Mouse (Mus musculus) heart, embryonic 15.5 days (tissue): ENCODE data around the gene Zbed4. TPM values are rescaled to one million over a fixed set of nuclear protein-coding genes. Genes with fewer than 3 reads are reported as not detected.

ENCODE experiments used
- ATAC-seq: fragments of 200-750 bp; cut with Nextera tagmentation; replicated peaks from 2 replicates; pipeline ENCODE4 v1.8.0; 2017; ENCODE audit warnings: low read depth, moderate TSS enrichment; ENCODE audit not compliant: insufficient number of reproducible peaks, insufficient read depth, low FRiP score
- H3K27ac ChIP-seq: fragments of 300-500 bp; sonication (generic); 2 replicates; pipeline ENCODE4 v1.5.1; 2015; ENCODE audit warnings: mild to moderate bottlenecking, inconsistent platforms
- H3K27me3 ChIP-seq: fragments of 300-500 bp; sonication (generic); 2 replicates; pipeline ENCODE4 v1.6.1; 2015; ENCODE audit warnings: inconsistent platforms
- H3K36me3 ChIP-seq: fragments of 300-500 bp; sonication (generic); 2 replicates; pipeline ENCODE4 v1.6.1; 2015; ENCODE audit warnings: mild to moderate bottlenecking, inconsistent platforms
- H3K4me1 ChIP-seq: fragments of 300-500 bp; sonication (generic); replicated peaks from 2 replicates; pipeline ENCODE4 v1.6.1; 2015; ENCODE audit warnings: inconsistent platforms
- H3K4me2 ChIP-seq: fragments of 300-500 bp; sonication (generic); 2 replicates; pipeline ENCODE4 v1.6.1; 2015; ENCODE audit warnings: inconsistent platforms, mild to moderate bottlenecking, moderate library complexity
- H3K4me3 ChIP-seq: fragments of 300-500 bp; sonication (generic); 2 replicates; pipeline ENCODE4 v1.5.1; 2015; ENCODE audit warnings: mild to moderate bottlenecking, inconsistent platforms
- H3K9ac ChIP-seq: fragments of 300-500 bp; sonication (generic); 2 replicates; pipeline ENCODE4 v1.6.1; 2015; ENCODE audit warnings: mild to moderate bottlenecking, inconsistent platforms
- H3K9me3 ChIP-seq: fragments of 300-500 bp; sonication (generic); replicated peaks from 2 replicates; pipeline ENCODE4 v1.6.1; 2016; ENCODE audit warnings: inconsistent platforms
- WGBS: fragments of 180-500 bp; shearing (Covaris S2); methylation state at CpG from one replicate; pipeline ENCODE4 v1.1.7; 2015; ENCODE audit warnings: mixed read lengths; 5-methylcytosine and 5-hydroxymethylcytosine counted together
- polyA plus RNA-seq: library from polyadenylated mRNA; unstranded; fragments of >200 nt; fragmentation: Nextera tagmentation; extraction: Ambion mirVana; gene quantifications from 2 replicates; pipeline ENCODE4 v1.2.1, GENCODE M21; 2015

Gene Zbed4
- polyA plus RNA-seq, 1 experiment from 2014 or later: 9.0 TPM

DNA sequence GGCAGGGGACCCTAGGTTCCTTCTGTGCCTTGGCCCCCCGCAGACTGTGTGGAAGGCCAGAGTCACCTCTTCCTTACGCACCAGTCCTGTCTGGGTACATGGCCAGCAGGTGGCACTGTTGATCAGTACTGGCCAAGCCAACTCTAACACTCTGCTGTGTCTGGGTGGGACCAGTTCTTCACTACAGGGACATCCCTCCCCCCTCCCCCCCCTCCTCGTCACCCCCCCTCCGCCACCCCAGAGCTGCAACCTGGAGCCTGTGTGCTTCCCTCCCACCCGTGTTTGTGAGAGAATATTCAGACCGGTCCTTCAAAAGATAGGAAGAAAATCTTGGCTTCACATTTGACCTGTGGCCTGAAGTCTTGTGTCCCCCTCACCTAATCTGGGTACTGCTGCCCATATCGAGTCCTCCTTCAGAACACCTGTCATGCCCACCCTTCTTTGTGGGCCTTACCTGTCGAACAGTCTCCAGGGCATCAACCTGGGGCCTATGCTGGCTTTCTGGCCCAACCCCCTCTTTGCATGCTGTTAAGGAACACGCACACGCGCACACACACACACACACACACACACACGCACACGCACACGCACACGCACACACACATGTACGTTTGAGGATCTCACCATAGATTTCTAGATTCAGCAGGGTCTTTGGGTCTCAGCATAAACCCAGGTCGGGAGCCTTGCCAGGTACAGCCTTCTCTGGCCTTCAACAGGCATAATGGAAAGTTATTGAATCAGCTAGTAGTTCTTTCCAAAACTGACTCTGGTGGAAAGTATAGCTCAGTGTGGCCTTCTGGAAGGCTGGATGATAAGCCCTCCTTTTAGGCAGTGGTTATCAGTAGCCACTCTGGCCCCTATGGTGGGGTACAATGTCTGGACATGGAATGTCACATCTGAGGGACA, 77.6 kb downstream of the Zbed4 start:
- Histone ChIP-seq H3K27me3 (no peaks in the 10 kb centered on the region), H3K9me3 (no peaks in the 10 kb centered on the region), H3K9ac (no peak overlapping the region), H3K4me1 (peaks cover 49% of the 10 kb centered on the region), H3K27ac (no peak overlapping the region), H3K36me3 (peaks cover 25% of the 10 kb centered on the region), H3K4me3 (no peak overlapping the region), H3K4me2 (no peak overlapping the region)
- ATAC-seq: peak; percentile 80
- WGBS: 51% methylated on average over 17 of the region's 17 CpGs

DNA sequence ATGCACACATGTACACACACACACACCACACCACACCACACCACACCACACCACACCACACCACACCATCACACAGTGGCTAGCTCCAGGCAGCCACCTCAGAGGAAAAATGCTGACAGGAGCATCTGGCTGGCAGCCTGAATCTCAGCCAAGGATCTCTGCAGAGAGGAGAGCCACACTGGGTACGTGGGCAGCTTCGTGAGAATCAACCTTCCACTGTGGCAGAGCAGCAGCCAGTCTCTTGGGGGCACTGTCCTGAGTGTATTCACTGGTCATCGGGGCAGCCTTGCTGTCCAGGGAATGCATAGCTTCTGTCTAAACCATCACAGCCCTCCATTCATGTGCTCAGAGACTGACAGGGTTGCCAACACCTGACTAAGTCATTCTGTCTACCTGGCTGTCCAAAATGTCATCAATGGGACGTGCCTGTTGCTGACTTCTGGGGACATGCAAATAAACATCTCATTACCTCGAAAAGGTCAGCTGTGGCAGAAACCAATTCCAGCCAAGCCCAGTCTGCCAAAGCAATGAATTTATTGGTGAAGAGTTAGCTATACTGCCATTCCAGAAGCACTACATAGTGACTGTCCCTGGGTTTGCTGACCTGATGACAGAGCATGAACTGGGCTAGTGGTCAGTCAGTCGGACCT, 78.5 kb downstream of the Zbed4 start:
- Histone ChIP-seq H3K27ac (peak overlapping the region; percentile 3; the same call in 1 of the 2 replicates), H3K4me3 (no peak overlapping the region), H3K27me3 (no peaks in the 10 kb centered on the region), H3K9ac (no peak overlapping the region), H3K4me1 (peaks cover 49% of the 10 kb centered on the region), H3K4me2 (no peak overlapping the region), H3K9me3 (no peaks in the 10 kb centered on the region), H3K36me3 (peaks cover 16% of the 10 kb centered on the region)
- 57% methylated on average over 6 of the region's 6 CpGs for WGBS
- ATAC-seq: no peak

DNA sequence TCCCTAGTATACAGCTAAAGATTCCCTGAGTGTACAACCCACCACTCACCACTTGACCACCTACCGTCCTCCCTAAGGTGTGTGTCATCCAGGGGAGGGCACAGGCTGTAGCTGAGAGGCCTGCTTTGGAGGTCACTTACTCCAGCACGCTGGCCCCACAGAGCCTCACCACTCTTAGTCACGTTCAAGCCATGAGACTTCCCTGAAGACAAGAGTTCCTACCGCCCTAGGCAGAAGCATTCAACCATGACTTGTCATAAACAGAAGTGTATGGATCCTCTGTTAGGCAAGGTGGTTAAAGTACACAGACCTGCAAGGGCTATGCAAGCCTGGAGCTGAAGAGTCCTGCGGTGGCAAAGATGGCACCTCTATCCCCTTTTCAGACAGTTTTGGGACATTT, 79.2 kb downstream of the Zbed4 start:
- H3K27ac ChIP-seq: no peak overlapping the region
- H3K27me3 ChIP-seq: no peaks in the 10 kb centered on the region
- no peak for ATAC-seq
- H3K4me2 ChIP-seq: no peak overlapping the region
- H3K9ac ChIP-seq: no peak overlapping the region
- peaks cover 49% of the 10 kb centered on the region for H3K4me1 ChIP-seq
- H3K9me3 ChIP-seq: no peaks in the 10 kb centered on the region
- peaks cover 8% of the 10 kb centered on the region; the same call in 1 of the 2 replicates for H3K36me3 ChIP-seq
- H3K4me3 ChIP-seq: no peak overlapping the region
- WGBS: 77% methylated on average over 5 of the region's 5 CpGs

DNA sequence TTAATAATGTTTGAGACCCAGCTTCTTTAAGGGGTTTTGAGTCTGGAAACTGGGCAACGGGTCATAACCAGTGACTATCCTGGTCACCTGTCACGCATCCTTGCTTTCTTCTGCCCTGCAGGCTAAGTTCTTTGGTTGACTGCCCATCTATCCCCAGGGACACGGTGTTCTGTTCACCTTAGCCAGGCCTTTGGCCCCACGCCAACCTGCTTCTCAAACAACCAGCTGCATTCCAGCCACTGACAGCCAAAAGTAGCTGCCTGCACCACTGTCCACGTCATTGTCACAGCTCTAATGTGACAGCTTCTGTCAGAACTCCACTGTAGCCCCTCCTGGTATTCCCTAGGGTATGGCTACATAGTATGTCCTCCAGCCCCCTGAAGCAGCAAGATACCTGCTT, 80.0 kb downstream of the Zbed4 start:
- no peak overlapping the region for H3K9ac ChIP-seq

DNA sequence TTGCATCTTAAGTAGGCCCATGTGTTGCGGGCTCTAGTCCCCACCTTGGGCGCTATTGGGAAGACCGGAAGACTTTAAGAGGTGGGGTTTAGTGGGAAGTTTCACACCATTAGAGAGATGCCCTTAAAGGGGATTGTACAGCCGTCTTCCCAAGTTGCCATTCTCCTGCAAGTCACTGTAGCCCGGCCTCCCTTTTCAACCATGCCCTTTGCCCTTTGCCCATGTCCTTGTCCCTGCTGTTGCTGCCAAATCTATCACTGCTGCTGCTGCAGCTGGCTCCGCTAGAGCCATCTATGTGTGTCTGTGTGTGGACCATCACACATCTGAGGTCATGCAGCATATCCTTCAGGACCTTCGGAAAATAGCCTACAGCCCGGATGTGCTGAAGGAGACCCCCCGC, 81.1 kb downstream of the Zbed4 start:
- no peak for ATAC-seq
- H3K27me3 ChIP-seq: no peaks in the 10 kb centered on the region
- no peaks in the 10 kb centered on the region for H3K9me3 ChIP-seq
- H3K4me2 ChIP-seq: no peak overlapping the region
- H3K4me1 ChIP-seq: peaks cover 62% of the 10 kb centered on the region
- no peaks in the 10 kb centered on the region for H3K36me3 ChIP-seq
- no peak overlapping the region for H3K9ac ChIP-seq
- H3K4me3 ChIP-seq: no peak overlapping the region
- WGBS: 75% methylated on average over 9 of the region's 9 CpGs
- peak overlapping the region; percentile 84; the same call in 1 of the 2 replicates for H3K27ac ChIP-seq

More for the DNA sequence above, 80.0 kb downstream of the Zbed4 start:
- peaks cover 53% of the 10 kb centered on the region for H3K4me1 ChIP-seq
- peak overlapping the region; percentile 23; the same call in 1 of the 2 replicates for H3K4me2 ChIP-seq
- peaks cover 2% of the 10 kb centered on the region; the same call in 1 of the 2 replicates for H3K36me3 ChIP-seq
- WGBS: 30% methylated on average over 5 of the region's 5 CpGs
- no peaks in the 10 kb centered on the region for H3K9me3 ChIP-seq
- peak; percentile 14; the same call in 1 of the 2 replicates for ATAC-seq
- H3K27ac ChIP-seq: peak overlapping the region; percentile 84
- no peaks in the 10 kb centered on the region for H3K27me3 ChIP-seq
- H3K4me3 ChIP-seq: no peak overlapping the region

Other genes starting within 250 kb of the Zbed4 start
- gene Zdhhc25, start 151.4 kb upstream of the Zbed4 start, polyA plus RNA-seq: not detected in 2 replicates
- gene Brd1, start 17.4 kb upstream of the Zbed4 start, polyA plus RNA-seq: 10.5 and 11.3 TPM in 2 replicates
- gene Alg12, start 67.7 kb downstream of the Zbed4 start, polyA plus RNA-seq: 8.6 and 11.2 TPM in 2 replicates
- gene Creld2, start 68.0 kb downstream of the Zbed4 start, polyA plus RNA-seq: 47.5 and 62.1 TPM in 2 replicates
- 61.4 and 71.9 TPM in 2 replicates for gene Pim3, start 110.5 kb downstream of the Zbed4 start, polyA plus RNA-seq
- not detected in 2 replicates for gene Ttll8, start 202.8 kb downstream of the Zbed4 start, polyA plus RNA-seq
- not detected in 2 replicates for gene Mlc1, start 227.3 kb downstream of the Zbed4 start, polyA plus RNA-seq
- gene Mov10l1, start 231.2 kb downstream of the Zbed4 start, polyA plus RNA-seq: 69.4 and 76.5 TPM in 2 replicates